Mouse (Mus musculus) C2C12 (cell line): ENCODE results near the gene St8sia6.

Experiments used
- CTCF ChIP-seq: IDR thresholded peaks from one replicate; pipeline ENCODE4 v1.5.1; 2011; ENCODE audit not compliant: control insufficient read depth, insufficient read depth, insufficient read length
- MAX ChIP-seq: IDR thresholded peaks from one replicate; pipeline ENCODE4 v1.6.1; 2011; ENCODE audit warnings: mild to moderate bottlenecking, control low read depth
- MYOD1 ChIP-seq: IDR thresholded peaks from one replicate; pipeline ENCODE4 v1.6.1; 2011; ENCODE audit warnings: low read depth; ENCODE audit not compliant: control insufficient read depth, insufficient read length
- USF1 ChIP-seq: IDR thresholded peaks from one replicate; pipeline ENCODE4 v1.6.1; 2011; ENCODE audit warnings: low read depth, mild to moderate bottlenecking, control low read depth, moderate library complexity

DNA sequence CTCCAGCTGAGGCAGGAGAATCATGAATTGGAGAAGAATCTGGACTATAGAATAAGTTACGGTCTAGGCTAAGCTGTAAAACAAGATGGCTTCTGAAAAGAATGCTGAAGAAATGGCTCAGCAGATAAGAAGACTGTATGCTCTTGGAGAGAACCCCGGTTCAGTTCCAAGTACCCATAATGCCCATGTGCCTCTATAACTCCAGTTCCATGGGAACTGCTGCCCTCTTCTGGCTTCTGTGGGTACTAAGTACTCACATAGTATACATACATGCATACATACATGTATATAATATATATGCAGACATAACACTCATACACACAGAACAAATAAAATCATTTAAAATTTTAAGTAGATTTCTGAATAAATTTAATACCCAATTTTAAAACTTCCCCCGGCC is 12.3 kb upstream of the St8sia6 start:
- TF ChIP-seq CTCF, result no peak
- TF ChIP-seq MYOD1, result no peak
- no peak for TF ChIP-seq MAX
- no peak for TF ChIP-seq USF1
